Comparison of ENCODE assay signal across 27 mouse cellular contexts in genomic region chr3:100118681-100119080, GRCm38 (mm10). TPM values are rescaled to one million over a fixed set of nuclear protein-coding genes. Genes with fewer than 3 reads are reported as not detected.
DNase-seq lines count a peak whose midpoint lies in the region; ATAC-seq lines count a peak whose summit lies in the region.
"Had no signal": no experiment of that assay in that cellular context is flagged by ENCODE, and none has a peak within 500 bp of the region (broad histone marks: within the 10 kb centered on the region; RNA-seq: fewer than 3 reads in every experiment).

No protein-coding gene starts in this region.

- peak; percentile 48 to 67 for DNase-seq in cerebellum, adult 18-20 months
- no peak for DNase-seq in cerebellum, adult 11 months
- peak; percentile 37 for DNase-seq in cerebellum, adult 8-10 months
- DNase-seq in cerebellum, adult 9-11 months, result peak; percentile 55
- DNase-seq in forebrain, embryonic 11.5 days (ENCODE audit: low spot score), result no peak
- no peak for DNase-seq in kidney, adult 11 months
- DNase-seq: adrenal gland, adult 2 months; adrenal gland, postnatal 14 days; embryo, embryonic 11 days; gastrocnemius, postnatal 10 days; gastrocnemius, postnatal 36 days; heart, adult 2 months; heart, postnatal 14 days; heart, postnatal 4 days; kidney, adult 2 months had no signal

- H3K4me1 ChIP-seq in forebrain, embryonic 11.5 days (replicated peaks; ENCODE audit: control insufficient read depth, insufficient read depth, low read length), result no peaks in the 10 kb centered on the region
- H3K4me1 ChIP-seq: embryonic facial prominence, embryonic 10.5 days; embryonic facial prominence, embryonic 13.5 days; forebrain, embryonic 13.5 days; heart, embryonic 10.5 days; heart, embryonic 13.5 days had no signal

- H3K4me3 ChIP-seq in forebrain, embryonic 11.5 days (ENCODE audit: low read depth, low read length), result no peak overlapping the region
- H3K4me3 ChIP-seq: embryonic facial prominence, embryonic 10.5 days; embryonic facial prominence, embryonic 13.5 days; erythroblast, embryonic 14.5 days; forebrain, embryonic 13.5 days; heart, adult 2 months; heart, embryonic 10.5 days; heart, embryonic 13.5 days had no signal

- WGBS in forebrain, embryonic 11.5 days, result 68% methylated on average over 2 of the region's 2 CpGs

- no peak overlapping the region for H3K9ac ChIP-seq in forebrain, embryonic 11.5 days (ENCODE audit: low read length)
- H3K9ac ChIP-seq: embryonic facial prominence, embryonic 13.5 days; forebrain, embryonic 13.5 days; heart, embryonic 13.5 days; hindbrain, embryonic 14.5 days had no signal

- no peak for ATAC-seq in forebrain, embryonic 11.5 days (replicated peaks; ENCODE audit: low FRiP score)
- ATAC-seq: CD4-positive, CD25-positive, alpha-beta regulatory T cell, adult 4 months; forebrain, embryonic 13.5 days; forebrain, embryonic 16.5 days; hindbrain, postnatal 0 days; inflammation-experienced regulatory T-cells, adult 6 months; intestine, embryonic 16.5 days had no signal

- H3K27ac ChIP-seq in forebrain, embryonic 11.5 days (ENCODE audit: low read depth, low read length), result no peak overlapping the region
- H3K27ac ChIP-seq: embryonic facial prominence, embryonic 10.5 days; embryonic facial prominence, embryonic 13.5 days; forebrain, embryonic 13.5 days; heart, adult 2 months; heart, embryonic 10.5 days; heart, embryonic 13.5 days; hindbrain, embryonic 14.5 days; hindbrain, postnatal 0 days had no signal

- no peaks in the 10 kb centered on the region for H3K9me3 ChIP-seq in forebrain, embryonic 11.5 days (ENCODE audit: control insufficient read depth, low read length)
- H3K9me3 ChIP-seq: embryonic facial prominence, embryonic 10.5 days; embryonic facial prominence, embryonic 13.5 days; forebrain, embryonic 13.5 days; heart, embryonic 10.5 days; heart, embryonic 13.5 days had no signal

- no peaks in the 10 kb centered on the region for H3K27me3 ChIP-seq in forebrain, embryonic 11.5 days (ENCODE audit: control insufficient read depth, insufficient read depth, low read length)
- H3K27me3 ChIP-seq: embryonic facial prominence, embryonic 13.5 days; forebrain, embryonic 13.5 days; heart, embryonic 13.5 days had no signal

- H3K36me3 ChIP-seq in forebrain, embryonic 11.5 days (ENCODE audit: control insufficient read depth, insufficient read depth, low read length), result no peaks in the 10 kb centered on the region
- H3K36me3 ChIP-seq: embryonic facial prominence, embryonic 10.5 days; embryonic facial prominence, embryonic 13.5 days; heart, embryonic 10.5 days; heart, embryonic 13.5 days had no signal

- no peak overlapping the region for H3K4me2 ChIP-seq in forebrain, embryonic 11.5 days (ENCODE audit: low read depth, low read length, severe bottlenecking)
- H3K4me2 ChIP-seq: embryonic facial prominence, embryonic 13.5 days; forebrain, embryonic 13.5 days; heart, embryonic 13.5 days; hindbrain, embryonic 14.5 days had no signal

RNA-seq across cellular contexts. Expression of gene Gdap2, which starts 43.5 kb away (rescaled TPM):
- 32.2 and 33.1 TPM in 2 replicates for polyA plus RNA-seq in forebrain, embryonic 11.5 days (2014; fragmentation: Nextera tagmentation; extraction: Ambion mirVana)

RNA-seq across cellular contexts. Expression of gene Wdr3, which starts 43.5 kb away (rescaled TPM):
- 61.4 and 64.3 TPM in 2 replicates for polyA plus RNA-seq in forebrain, embryonic 11.5 days (2014; fragmentation: Nextera tagmentation; extraction: Ambion mirVana)

Comparison
In these comparisons a context has a peak if more than half of its experiments do, and no peak if none do; other contexts are left out.
1. DNase-seq: peak in cerebellum, adult 18-20 months (2 of 2), cerebellum, adult 8-10 months (single experiment) and cerebellum, adult 9-11 months (single experiment); none in cerebellum, adult 11 months (single experiment), forebrain, embryonic 11.5 days (single experiment) and kidney, adult 11 months (single experiment).